Mouse (Mus musculus) liver, postnatal 0 days (tissue): ENCODE data around the gene Gm8180. TPM values are rescaled to one million over a fixed set of nuclear protein-coding genes. Genes with fewer than 3 reads are reported as not detected.
"Not testable (repeated sequence)": the region's sequence is repeated elsewhere in the genome, so short reads cannot be mapped to it uniquely, and the experiment has no call there.

Experiments
- ATAC-seq: fragments of 200-750 bp; cut with Nextera tagmentation; 2 replicates; pipeline ENCODE4 v1.8.0; 2017; ENCODE audit warnings: mild to moderate bottlenecking, moderate library complexity
- DNase-seq: peaks from one replicate; pipeline ENCODE4 v3.0.0-alpha.2; 2016
- H3K27ac ChIP-seq: fragments of 300-500 bp; sonication (generic); 2 replicates; pipeline ENCODE4 v1.5.1; 2014; ENCODE audit warnings: antibody characterized with exemption, moderate library complexity, mild to moderate bottlenecking, low read depth
- H3K27me3 ChIP-seq: fragments of 300-500 bp; sonication (generic); 2 replicates; pipeline ENCODE4 v1.6.1; 2014; ENCODE audit warnings: low read length, control low read depth, mixed read lengths; ENCODE audit not compliant: insufficient read depth
- H3K36me3 ChIP-seq: fragments of 300-500 bp; sonication (generic); replicated peaks from 2 replicates; pipeline ENCODE4 v1.6.1; 2014; ENCODE audit warnings: mild to moderate bottlenecking, control low read depth, low read length, moderate library complexity, mixed read lengths; ENCODE audit not compliant: insufficient read depth
- H3K4me1 ChIP-seq: fragments of 300-500 bp; sonication (generic); 2 replicates; pipeline ENCODE4 v1.6.1; 2014; ENCODE audit warnings: antibody characterized with exemption, mild to moderate bottlenecking, control low read depth; ENCODE audit not compliant: insufficient read depth
- H3K4me2 ChIP-seq: fragments of 300-500 bp; sonication (generic); 2 replicates; pipeline ENCODE4 v1.6.1; 2014; ENCODE audit warnings: low read depth, mild to moderate bottlenecking, low read length, moderate library complexity, mixed read lengths
- H3K4me3 ChIP-seq: fragments of 300-500 bp; sonication (generic); 2 replicates; pipeline ENCODE4 v1.5.1; 2014; ENCODE audit warnings: low read depth, low read length
- H3K9ac ChIP-seq: fragments of 300-500 bp; sonication (generic); replicated peaks from 2 replicates; pipeline ENCODE4 v1.6.1; 2014; ENCODE audit warnings: mild to moderate bottlenecking, moderate library complexity
- H3K9me3 ChIP-seq: fragments of 300-500 bp; sonication (generic); 2 replicates; pipeline ENCODE4 v1.6.1; 2016; ENCODE audit warnings: mild to moderate bottlenecking, control low read depth, low read length, mixed read lengths
- CTCF ChIP-seq: sonication (generic); IDR thresholded peaks from 2 replicates; pipeline ENCODE4 v1.5.1; 2016; ENCODE audit warnings: antibody characterized with exemption, low read depth
- EP300 ChIP-seq: IDR thresholded peaks from 2 replicates; pipeline ENCODE4 v1.6.1; 2016; ENCODE audit warnings: antibody characterized with exemption, low read depth, mild to moderate bottlenecking
- WGBS: fragments of 180-500 bp; shearing (Covaris S2); extraction: QIAGEN DNeasy Blood & Tissue Kit; methylation state at CpG from one replicate; pipeline ENCODE4 v1.1.7; 2014; ENCODE audit not compliant: insufficient replicate concordance; 5-methylcytosine and 5-hydroxymethylcytosine counted together
- polyA plus RNA-seq: library from polyadenylated mRNA; unstranded; fragments of >200 nt; fragmentation: Nextera tagmentation; extraction: Ambion mirVana; gene quantifications from 2 replicates; pipeline ENCODE4 v1.2.1, GENCODE M21; 2015

Gene Gm8180
- polyA plus RNA-seq, 1 experiment from 2014 or later = not detected

DNA sequence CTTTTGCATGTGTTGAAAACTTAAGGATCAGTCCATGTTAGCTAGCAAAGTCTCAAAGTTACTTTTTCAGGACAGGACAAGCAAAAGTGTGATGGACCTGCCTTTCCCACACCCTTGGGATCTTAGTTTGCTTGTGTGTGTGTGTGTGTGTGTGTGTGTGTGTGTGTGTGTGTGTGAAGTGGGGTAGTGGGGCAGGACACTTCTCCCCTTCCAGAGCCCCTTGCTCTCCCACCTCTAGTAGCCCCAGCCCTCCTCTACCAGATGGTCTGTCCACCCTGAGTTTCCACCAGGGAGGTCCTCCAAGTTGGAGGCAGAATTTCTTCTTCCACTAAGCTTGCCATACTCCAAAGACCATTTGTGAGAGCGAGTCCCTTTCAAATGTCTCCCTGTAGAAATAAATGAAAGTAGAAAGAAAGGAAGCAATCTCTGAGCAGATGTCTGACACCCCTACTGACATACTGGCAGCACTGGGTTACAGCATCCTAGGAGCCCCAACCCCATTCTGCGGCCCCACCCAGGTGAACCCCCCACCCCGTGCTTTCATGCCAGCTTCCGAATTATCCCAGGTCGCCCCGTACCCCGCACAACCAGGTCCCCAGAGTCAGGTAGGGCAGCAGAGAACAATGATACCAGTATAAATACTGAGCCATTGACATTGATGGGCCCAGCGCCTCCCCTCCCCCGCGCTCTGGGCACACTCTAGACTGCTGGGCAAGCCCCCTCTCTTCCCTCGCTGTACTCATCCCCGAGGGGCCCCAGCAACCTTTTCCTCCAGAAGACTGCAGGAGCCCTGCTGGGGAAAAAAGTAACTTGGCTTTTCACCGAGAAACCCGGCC, 11.7 kb upstream of the Gm8180 start:
- Histone ChIP-seq H3K9ac (no peak overlapping the region), H3K4me2 (no peak overlapping the region), H3K27me3 (no peaks in the 10 kb centered on the region), H3K36me3 (no peaks in the 10 kb centered on the region), H3K9me3 (no peaks in the 10 kb centered on the region), H3K27ac (no peak overlapping the region), H3K4me1 (no peaks in the 10 kb centered on the region), H3K4me3 (no peak overlapping the region)
- no peak for ATAC-seq
- DNase-seq = no peak
- WGBS = 19% methylated on average over 14 of the region's 14 CpGs
- no peak for TF ChIP-seq EP300
- no peak for TF ChIP-seq CTCF

DNA sequence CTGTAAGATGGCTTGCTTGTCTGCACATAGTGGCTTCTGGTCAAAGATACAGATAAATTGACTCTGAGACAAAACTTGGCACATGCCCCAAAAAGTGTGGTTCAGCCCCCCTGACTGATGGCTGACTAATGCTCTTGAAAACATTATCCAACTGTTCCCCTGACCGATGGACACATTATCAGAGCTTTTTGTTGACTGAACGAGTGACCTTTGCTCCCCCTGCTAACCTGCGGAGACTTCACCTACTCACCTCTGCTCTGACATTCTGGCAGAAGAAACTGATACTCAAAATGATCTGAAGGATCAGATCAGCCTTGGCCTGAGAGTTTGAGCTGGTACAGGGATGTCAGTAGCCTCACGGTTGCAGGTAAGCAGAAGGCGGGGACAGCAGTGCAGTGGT, 9.3 kb upstream of the Gm8180 start:
- peak; percentile 14 for DNase-seq

DNA sequence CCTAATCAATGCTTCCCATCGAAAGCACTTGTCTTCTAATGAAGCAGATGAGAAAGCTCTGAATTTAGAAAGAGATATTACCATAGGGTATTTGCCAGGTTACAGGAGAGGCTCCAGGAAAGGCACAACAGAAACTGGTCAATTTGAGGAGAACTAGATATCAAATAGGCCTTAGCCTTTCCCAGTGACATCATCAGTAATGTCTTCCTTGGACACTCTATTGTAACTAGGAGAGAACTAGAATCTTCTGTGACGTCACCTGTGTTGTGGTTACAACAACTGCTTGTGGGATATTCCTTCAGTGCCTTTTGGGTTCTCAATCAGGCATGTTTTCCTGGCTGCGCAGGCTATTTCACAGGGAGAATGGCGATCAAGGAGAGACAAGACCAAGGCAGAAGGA, 37.0 kb downstream of the Gm8180 start, which contains the start of gene Gm6526:
TSS of gene Gm6526 (plus strand) at position 301 of the 400 bp plus-strand sequence.
- H3K27me3 ChIP-seq, H3K27ac ChIP-seq, H3K4me3 ChIP-seq, ATAC-seq, DNase-seq, H3K9ac ChIP-seq, H3K4me1 ChIP-seq, H3K4me2 ChIP-seq, H3K36me3 ChIP-seq, H3K9me3 ChIP-seq: not testable (repeated sequence)
- 75% methylated on average over 4 of the region's 4 CpGs for WGBS

More for the DNA sequence above, 9.3 kb upstream of the Gm8180 start:
- not testable (repeated sequence) for H3K9me3 ChIP-seq, H3K4me2 ChIP-seq, H3K27ac ChIP-seq, H3K36me3 ChIP-seq, H3K27me3 ChIP-seq, H3K4me3 ChIP-seq, H3K4me1 ChIP-seq, ATAC-seq, H3K9ac ChIP-seq
- WGBS = 51% methylated on average over 5 of the region's 5 CpGs

Other genes with a start within 250 kb of the Gm8180 start
- not detected in 2 replicates for gene Gm5799, start 241.2 kb downstream of the Gm8180 start, polyA plus RNA-seq
- gene Gm17654, start 205.6 kb downstream of the Gm8180 start, polyA plus RNA-seq = not detected in 2 replicates
- gene Gm10375, start 176.7 kb downstream of the Gm8180 start, polyA plus RNA-seq = not detected in 2 replicates
- not detected in 2 replicates for gene Gm8165, start 107.5 kb downstream of the Gm8180 start, polyA plus RNA-seq
- 0.47 and 0.54 TPM in 2 replicates for gene Gm7324, start 86.9 kb downstream of the Gm8180 start, polyA plus RNA-seq
- gene Gm16506, start 57.3 kb downstream of the Gm8180 start, polyA plus RNA-seq = not detected in 2 replicates
- gene Gm6526, start 36.9 kb downstream of the Gm8180 start, polyA plus RNA-seq = not detected in 2 replicates
- gene Ear1, start 90.8 kb upstream of the Gm8180 start, polyA plus RNA-seq = 2.6 and 5.0 TPM in 2 replicates
- gene Ear10, start 138.8 kb upstream of the Gm8180 start, polyA plus RNA-seq = not detected in 2 replicates
- gene Gm8113, start 140.6 kb upstream of the Gm8180 start, polyA plus RNA-seq = 2.7 TPM in 2 replicates
- not detected in 2 replicates for gene Ang5, start 172.3 kb upstream of the Gm8180 start, polyA plus RNA-seq
- gene Ang6, start 217.5 kb upstream of the Gm8180 start, polyA plus RNA-seq = not detected in 2 replicates